16 mouse cellular contexts compared by ENCODE assay signal in genomic region chr3:101219897-101220296, GRCm38 (mm10).
A peak's percentile ranks its signal among the peaks of the same experiment; 100 is the strongest.
DNase-seq lines count a peak whose midpoint lies in the region; TF ChIP-seq lines count a peak whose summit lies in the region.
"Had no signal": no experiment of that assay in that cellular context is flagged by ENCODE, and none has a peak within 500 bp of the region (broad histone marks: within the 10 kb centered on the region; RNA-seq: fewer than 3 reads in every experiment).

No protein-coding gene starts in this region.

- DNase-seq in gastrocnemius, adult 2 months: no peak
- DNase-seq in gastrocnemius, adult 8-10 months (ENCODE audit: low spot score in 2 of 2): no peak
- no peak for DNase-seq in lung, adult 2 months
- DNase-seq in lung, postnatal 36 days: no peak
- peak; percentile 30 for DNase-seq in CD4-positive helper T cell, adult 2 months (ENCODE audit: low read depth, low spot score)
- DNase-seq in ZHBTc4 (ENCODE audit: low read depth, low spot score): peak; percentile 45
- no peak for DNase-seq in heart, postnatal 14 days
- DNase-seq in cerebellum, adult 8-10 months: no peak
- DNase-seq: adrenal gland, adult 8-10 months; cerebellum, postnatal 25 days; heart, adult 18-20 months; right cerebral cortex, postnatal 14 days had no signal

- no peak for TF ChIP-seq POLR2A in lung, adult 2 months (IDR thresholded peaks at IDR 0.05; ENCODE audit: borderline replicate concordance, extremely low read depth, low read depth, low read length)

- H3K4me3 ChIP-seq in gastrocnemius, adult 2 months: no peak overlapping the region
- H3K4me3 ChIP-seq in lung, adult 2 months (replicated peaks; ENCODE audit: extremely low read depth, low read depth, low read length): no peak overlapping the region
- H3K4me3 ChIP-seq: embryonic facial prominence, embryonic 10.5 days; limb, embryonic 10.5 days; lung, embryonic 15.5 days; midbrain, embryonic 10.5 days had no signal

- WGBS in lung, adult 2 months: 94% methylated on average over 2 of the region's 2 CpGs

- no peak overlapping the region for H3K27ac ChIP-seq in gastrocnemius, adult 2 months
- H3K27ac ChIP-seq: embryonic facial prominence, embryonic 10.5 days; limb, embryonic 10.5 days; lung, embryonic 15.5 days; midbrain, embryonic 10.5 days had no signal

- H3K4me1 ChIP-seq in lung, adult 2 months (ENCODE audit: control insufficient read depth, insufficient read depth, low read length): no peaks in the 10 kb centered on the region
- H3K4me1 ChIP-seq: embryonic facial prominence, embryonic 10.5 days; limb, embryonic 10.5 days; lung, embryonic 15.5 days had no signal

- intact Hi-C loops in gastrocnemius, adult 2 months (cut with DNase I): no loop called here
- intact Hi-C loops in heart, postnatal 14 days (cut with DNase I): no loop called here

- peak; percentile 32 for TF ChIP-seq CTCF in gastrocnemius, adult 2 months (IDR thresholded peaks at IDR 0.05)
- TF ChIP-seq CTCF in lung, adult 2 months (IDR thresholded peaks at IDR 0.05; ENCODE audit: insufficient read depth, low read length): peak; percentile 35; the same call in 1 of the 2 replicates

Comparison
In these comparisons a context has a peak if more than half of its experiments do, and no peak if none do; other contexts are left out.
1. DNase-seq: peak in CD4-positive helper T cell, adult 2 months (single experiment) and ZHBTc4 (single experiment); none in gastrocnemius, adult 2 months (single experiment), gastrocnemius, adult 8-10 months (0 of 2), lung, adult 2 months (single experiment), lung, postnatal 36 days (single experiment), heart, postnatal 14 days (0 of 2) and cerebellum, adult 8-10 months (single experiment).